Mouse (Mus musculus): ENCODE measurements at regions not wholly inside any gene's neighbourhood (a gene's known extent, or its start where the extent isn't known, plus 50 kb on each side); places are given as distances from the start of the nearest gene placed in this dataset.
"Not testable (repeated sequence)": the region's sequence is repeated elsewhere in the genome, so short reads cannot be mapped to it uniquely, and the experiment has no call there.

- ATAC-seq (replicated peaks in 1 of 2; ENCODE audit: insufficient read depth in 1 of 2, low FRiP score in 2 of 2, low TSS enrichment in 1 of 2, low read depth in 1 of 2, poor library complexity in 2 of 2, severe bottlenecking in 2 of 2), result no peak
Observed at GRCm38 (mm10) chr12:98144464-98144863, 114.8 kb downstream of the Galc start.

GRCm38 (mm10) chr12:98143170-98143569, 116.1 kb downstream of the Galc start:
- no peak for ATAC-seq (replicated peaks in 1 of 2; ENCODE audit: insufficient read depth in 1 of 2, low FRiP score in 2 of 2, low TSS enrichment in 1 of 2, low read depth in 1 of 2, poor library complexity in 2 of 2, severe bottlenecking in 2 of 2)

GRCm38 (mm10) chr12:98139906-98140305, 119.4 kb downstream of the Galc start:
- not testable (repeated sequence) for ATAC-seq (replicated peaks in 1 of 2; ENCODE audit: insufficient read depth in 1 of 2, low FRiP score in 2 of 2, low TSS enrichment in 1 of 2, low read depth in 1 of 2, poor library complexity in 2 of 2, severe bottlenecking in 2 of 2)

- ATAC-seq (replicated peaks in 1 of 2; ENCODE audit: insufficient read depth in 1 of 2, low FRiP score in 2 of 2, low TSS enrichment in 1 of 2, low read depth in 1 of 2, poor library complexity in 2 of 2, severe bottlenecking in 2 of 2), result no peak
Observed at GRCm38 (mm10) chr12:98131276-98131675, 128.0 kb downstream of the Galc start.

GRCm38 (mm10) chr12:98123541-98123940, 135.7 kb downstream of the Galc start:
- no peak for ATAC-seq (replicated peaks in 1 of 2; ENCODE audit: insufficient read depth in 1 of 2, low FRiP score in 2 of 2, low TSS enrichment in 1 of 2, low read depth in 1 of 2, poor library complexity in 2 of 2, severe bottlenecking in 2 of 2)

GRCm38 (mm10) chr12:98108039-98108438, 151.2 kb downstream of the Galc start:
- ATAC-seq (replicated peaks in 1 of 2; ENCODE audit: insufficient read depth in 1 of 2, low FRiP score in 2 of 2, low TSS enrichment in 1 of 2, low read depth in 1 of 2, poor library complexity in 2 of 2, severe bottlenecking in 2 of 2), result no peak

- no peak for ATAC-seq (replicated peaks in 1 of 2; ENCODE audit: insufficient read depth in 1 of 2, low FRiP score in 2 of 2, low TSS enrichment in 1 of 2, low read depth in 1 of 2, poor library complexity in 2 of 2, severe bottlenecking in 2 of 2)
Observed at GRCm38 (mm10) chr12:98106789-98107684, 152.2 kb downstream of the Galc start.

GRCm38 (mm10) chr12:98106151-98106788, 153.0 kb downstream of the Galc start:
- ATAC-seq (replicated peaks in 1 of 2; ENCODE audit: insufficient read depth in 1 of 2, low FRiP score in 2 of 2, low TSS enrichment in 1 of 2, low read depth in 1 of 2, poor library complexity in 2 of 2, severe bottlenecking in 2 of 2), result no peak

GRCm38 (mm10) chr12:98105749-98106148, 153.5 kb downstream of the Galc start:
- no peak for ATAC-seq (replicated peaks in 1 of 2; ENCODE audit: insufficient read depth in 1 of 2, low FRiP score in 2 of 2, low TSS enrichment in 1 of 2, low read depth in 1 of 2, poor library complexity in 2 of 2, severe bottlenecking in 2 of 2)

- no peak for ATAC-seq (replicated peaks in 1 of 2; ENCODE audit: insufficient read depth in 1 of 2, low FRiP score in 2 of 2, low TSS enrichment in 1 of 2, low read depth in 1 of 2, poor library complexity in 2 of 2, severe bottlenecking in 2 of 2)
Observed at GRCm38 (mm10) chr12:98090171-98090570, 169.1 kb downstream of the Galc start.

- ATAC-seq (replicated peaks in 1 of 2; ENCODE audit: insufficient read depth in 1 of 2, low FRiP score in 2 of 2, low TSS enrichment in 1 of 2, low read depth in 1 of 2, poor library complexity in 2 of 2, severe bottlenecking in 2 of 2), result no peak
Observed at GRCm38 (mm10) chr12:98078351-98078750, 180.9 kb downstream of the Galc start.

- no peak for ATAC-seq (replicated peaks in 1 of 2; ENCODE audit: insufficient read depth in 1 of 2, low FRiP score in 2 of 2, low TSS enrichment in 1 of 2, low read depth in 1 of 2, poor library complexity in 2 of 2, severe bottlenecking in 2 of 2)
Observed at GRCm38 (mm10) chr12:98075580-98075979, 183.7 kb downstream of the Galc start.

GRCm38 (mm10) chr12:98069110-98069509, 190.1 kb downstream of the Galc start:
- ATAC-seq (replicated peaks in 1 of 2; ENCODE audit: insufficient read depth in 1 of 2, low FRiP score in 2 of 2, low TSS enrichment in 1 of 2, low read depth in 1 of 2, poor library complexity in 2 of 2, severe bottlenecking in 2 of 2), result no peak

- no peak for ATAC-seq (replicated peaks in 1 of 2; ENCODE audit: insufficient read depth in 1 of 2, low FRiP score in 2 of 2, low TSS enrichment in 1 of 2, low read depth in 1 of 2, poor library complexity in 2 of 2, severe bottlenecking in 2 of 2)
Observed at GRCm38 (mm10) chr12:98059419-98060180, 199.7 kb downstream of the Galc start.

GRCm38 (mm10) chr12:98058977-98059376, 200.3 kb downstream of the Galc start:
- ATAC-seq (replicated peaks in 1 of 2; ENCODE audit: insufficient read depth in 1 of 2, low FRiP score in 2 of 2, low TSS enrichment in 1 of 2, low read depth in 1 of 2, poor library complexity in 2 of 2, severe bottlenecking in 2 of 2), result no peak

GRCm38 (mm10) chr12:98050934-98051333, 208.3 kb downstream of the Galc start:
- no peak for ATAC-seq (replicated peaks in 1 of 2; ENCODE audit: insufficient read depth in 1 of 2, low FRiP score in 2 of 2, low TSS enrichment in 1 of 2, low read depth in 1 of 2, poor library complexity in 2 of 2, severe bottlenecking in 2 of 2)

GRCm38 (mm10) chr12:98050500-98050899, 208.8 kb downstream of the Galc start:
- no peak for ATAC-seq (replicated peaks in 1 of 2; ENCODE audit: insufficient read depth in 1 of 2, low FRiP score in 2 of 2, low TSS enrichment in 1 of 2, low read depth in 1 of 2, poor library complexity in 2 of 2, severe bottlenecking in 2 of 2)

GRCm38 (mm10) chr12:98050057-98050456, 209.2 kb downstream of the Galc start:
- ATAC-seq (replicated peaks in 1 of 2; ENCODE audit: insufficient read depth in 1 of 2, low FRiP score in 2 of 2, low TSS enrichment in 1 of 2, low read depth in 1 of 2, poor library complexity in 2 of 2, severe bottlenecking in 2 of 2), result no peak
